Mouse (Mus musculus) hindbrain, embryonic 13.5 days (tissue): Measurements from ENCODE around the gene Zbtb12. TPM values are rescaled to one million over a fixed set of nuclear protein-coding genes. Genes with fewer than 3 reads are reported as not detected.
A peak's percentile ranks its signal among the peaks of the same experiment; 100 is the strongest.
"Not testable (repeated sequence)": the region's sequence is repeated elsewhere in the genome, so short reads cannot be mapped to it uniquely, and the experiment has no call there.

Experiments
- ATAC-seq: fragments of 200-750 bp; cut with Nextera tagmentation; 2 replicates; pipeline ENCODE4 v1.8.0; 2017; ENCODE audit warnings: moderate TSS enrichment; ENCODE audit not compliant: low FRiP score
- H3K27ac ChIP-seq: fragments of 300-500 bp; sonication (generic); 2 replicates; pipeline ENCODE4 v1.5.1; 2015; ENCODE audit warnings: inconsistent platforms, mild to moderate bottlenecking, moderate library complexity
- H3K27me3 ChIP-seq: fragments of 300-500 bp; sonication (generic); 2 replicates; pipeline ENCODE4 v1.6.1; 2015; ENCODE audit warnings: mild to moderate bottlenecking, inconsistent platforms
- H3K36me3 ChIP-seq: fragments of 300-500 bp; sonication (generic); 2 replicates; pipeline ENCODE4 v1.6.1; 2015; ENCODE audit warnings: mild to moderate bottlenecking, inconsistent platforms
- H3K4me1 ChIP-seq: fragments of 300-500 bp; sonication (generic); replicated peaks from 2 replicates; pipeline ENCODE4 v1.6.1; 2015; ENCODE audit warnings: inconsistent platforms
- H3K4me2 ChIP-seq: fragments of 300-500 bp; sonication (generic); 2 replicates; pipeline ENCODE4 v1.6.1; 2015; ENCODE audit warnings: inconsistent platforms, mild to moderate bottlenecking, moderate library complexity
- H3K4me3 ChIP-seq: fragments of 300-500 bp; sonication (generic); 2 replicates; pipeline ENCODE4 v1.5.1; 2015; ENCODE audit warnings: mild to moderate bottlenecking, inconsistent platforms
- H3K9ac ChIP-seq: fragments of 300-500 bp; sonication (generic); 2 replicates; pipeline ENCODE4 v1.6.1; 2015; ENCODE audit warnings: mild to moderate bottlenecking, inconsistent platforms
- H3K9me3 ChIP-seq: fragments of 300-500 bp; sonication (generic); 2 replicates; pipeline ENCODE4 v1.6.1; 2016; ENCODE audit warnings: inconsistent platforms
- WGBS: fragments of 180-500 bp; shearing (Covaris S2); methylation state at CpG from one replicate; pipeline ENCODE4 v1.1.7; 2015; 5-methylcytosine and 5-hydroxymethylcytosine counted together
- polyA plus RNA-seq: library from polyadenylated mRNA; unstranded; fragments of >200 nt; fragmentation: Nextera tagmentation; extraction: Ambion mirVana; gene quantifications from 2 replicates; pipeline ENCODE4 v1.2.1, GENCODE M21; 2015

Zbtb12 gene
- polyA plus RNA-seq, result 13.5 and 13.9 TPM in 2 replicates

DNA sequence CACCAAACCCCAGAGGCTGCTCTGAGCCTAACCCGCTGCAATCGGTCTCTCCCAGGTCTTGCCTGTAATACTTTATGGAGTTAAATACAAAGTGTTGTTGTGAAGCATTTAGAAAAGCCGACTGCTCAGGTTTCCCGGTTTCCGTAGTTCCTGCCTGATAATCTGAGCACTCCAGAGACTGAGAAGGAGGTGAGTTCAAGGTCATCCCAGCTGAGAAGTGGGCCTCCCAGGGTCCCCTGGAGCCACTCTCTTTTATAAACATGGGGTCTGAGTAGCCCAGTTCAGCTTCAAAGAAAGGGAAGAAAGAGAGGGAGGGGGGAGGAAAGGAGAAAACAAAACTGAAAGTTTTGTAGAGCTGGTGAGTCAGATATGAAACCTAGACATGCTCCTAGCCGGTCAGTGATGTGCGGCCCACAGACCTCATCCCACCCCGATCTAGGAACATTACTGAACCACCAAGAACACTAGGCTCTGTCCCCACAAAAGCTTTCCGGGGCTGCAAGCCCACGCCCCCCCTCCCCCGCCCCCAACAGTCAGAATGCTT is at the start of gene Zbtb12:
Gene Zbtb12 (plus strand): TSS at position 148 of the 544 bp plus-strand sequence.
- 66% methylated on average over 11 of the region's 11 CpGs for WGBS
- no peak within 1 kb of the TSS for H3K4me3 ChIP-seq
- H3K27ac ChIP-seq, result no peak within 1 kb of the TSS
- no peak within 1 kb of the TSS for H3K4me2 ChIP-seq
- no peaks in the 10 kb centered on the region for H3K36me3 ChIP-seq
- ATAC-seq, result no peak
- H3K4me1 ChIP-seq, result peaks cover 6% of the 10 kb centered on the region; the same call in 1 of the 2 replicates
- no peak within 1 kb of the TSS for H3K9ac ChIP-seq
- H3K9me3 ChIP-seq, result no peaks in the 10 kb centered on the region
- peaks cover 19% of the 10 kb centered on the region for H3K27me3 ChIP-seq

DNA sequence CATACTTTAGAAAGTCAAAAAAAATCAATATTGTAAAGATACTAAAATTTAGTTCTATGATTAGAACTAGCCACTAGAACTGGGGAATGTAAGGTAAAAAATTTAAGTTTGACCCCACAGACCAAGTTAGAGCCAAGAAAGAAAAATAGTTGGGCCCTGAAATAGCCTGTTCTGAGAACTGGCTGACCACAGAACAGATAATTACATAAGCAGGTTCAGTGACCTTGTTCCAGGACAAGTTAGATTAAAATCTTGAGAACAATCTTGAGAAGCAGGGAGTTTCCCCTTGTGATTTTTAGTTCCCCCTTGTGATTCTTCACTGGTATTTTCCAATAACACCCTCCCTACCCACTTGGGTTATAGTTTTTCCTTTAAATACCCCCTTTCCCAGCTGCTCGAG is 48.5 kb upstream of the Zbtb12 start:
- H3K27me3 ChIP-seq, H3K4me3 ChIP-seq, ATAC-seq, H3K9me3 ChIP-seq, H3K9ac ChIP-seq, H3K27ac ChIP-seq, H3K4me2 ChIP-seq, H3K4me1 ChIP-seq: not testable (repeated sequence)
- peaks cover 74% of the 10 kb centered on the region for H3K36me3 ChIP-seq
- WGBS, result 100% methylated on average over 1 of the region's 1 CpGs

DNA sequence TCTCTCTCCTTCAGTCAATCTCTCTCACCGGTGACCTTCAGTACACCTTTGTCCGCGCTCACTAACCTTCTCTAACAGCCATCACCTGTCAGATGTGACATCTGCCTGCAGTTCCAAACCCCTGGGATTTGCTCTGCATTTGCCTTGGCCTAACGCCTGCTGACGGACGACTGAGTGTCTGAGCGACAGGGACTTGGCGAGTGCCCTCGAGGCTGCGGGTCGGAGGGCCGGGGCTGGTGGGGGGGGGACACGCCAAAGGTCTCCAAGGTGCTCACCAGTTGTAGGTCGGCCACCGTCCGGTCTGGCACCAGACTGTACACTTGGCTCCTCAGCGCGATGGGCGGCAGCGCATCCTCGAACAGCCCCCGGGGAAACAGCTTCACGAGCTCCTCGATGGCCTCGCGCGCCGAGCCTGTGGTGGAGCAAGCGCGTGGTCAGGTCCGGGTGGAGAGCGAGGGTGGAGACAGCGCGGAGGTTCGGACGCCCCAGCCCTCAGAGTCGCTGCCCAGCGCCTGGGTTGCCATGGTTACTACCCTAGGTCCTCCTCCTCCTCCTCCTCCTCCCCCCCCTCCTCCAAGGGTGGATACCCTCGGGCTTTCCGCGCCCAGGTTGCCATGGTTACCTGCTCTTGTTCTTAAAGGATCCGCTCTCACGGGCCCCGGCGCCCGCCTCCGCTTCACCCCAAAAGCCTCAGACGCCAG is 43.0 kb upstream of the Zbtb12 start:
- 3% methylated on average over 48 of the region's 48 CpGs for WGBS
- H3K4me3 ChIP-seq, result peak overlapping the region; percentile 68
- peaks cover 35% of the 10 kb centered on the region for H3K4me1 ChIP-seq
- ATAC-seq, result peak; percentile 86
- no peaks in the 10 kb centered on the region for H3K27me3 ChIP-seq
- peak overlapping the region; percentile 99 for H3K4me2 ChIP-seq
- H3K27ac ChIP-seq, result peak overlapping the region; percentile 87
- H3K9me3 ChIP-seq, result no peaks in the 10 kb centered on the region
- peak overlapping the region; percentile 86 for H3K9ac ChIP-seq
- H3K36me3 ChIP-seq, result peaks cover 52% of the 10 kb centered on the region

DNA sequence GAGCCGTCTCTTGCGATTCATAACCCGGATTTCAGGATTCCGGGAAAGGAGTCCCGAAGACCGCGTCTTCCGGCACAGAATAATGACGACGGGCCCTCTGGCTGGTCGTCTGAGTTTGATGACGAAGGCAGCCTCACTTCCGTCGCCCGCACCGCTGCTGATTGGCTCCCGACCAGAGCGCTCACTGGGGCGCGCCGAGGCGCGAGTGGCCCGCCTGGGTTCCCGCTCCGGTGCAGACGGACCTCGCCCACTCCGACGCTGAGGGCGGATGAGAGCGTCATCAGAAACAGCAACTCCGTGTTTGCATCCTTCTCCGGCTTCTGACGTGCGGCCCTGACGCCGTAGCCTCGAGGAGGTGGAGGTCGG is 42.4 kb upstream of the Zbtb12 start, which contains the start of the genes Stk19 and Dxo:
Gene Stk19 (minus strand): TSS at position 90 of the 366 bp plus-strand sequence.
Gene Dxo (plus strand): TSS at position 164 of the 366 bp plus-strand sequence.
- H3K27me3 ChIP-seq, result no peaks in the 10 kb centered on the region
- peaks cover 35% of the 10 kb centered on the region for H3K4me1 ChIP-seq
- peak within 1 kb of the TSS; percentile 86 for H3K9ac ChIP-seq
- H3K9me3 ChIP-seq, result no peaks in the 10 kb centered on the region
- H3K4me2 ChIP-seq, result peak within 1 kb of the TSS; percentile 99
- WGBS, result under 1% methylated on average over 40 of the region's 40 CpGs
- H3K36me3 ChIP-seq, result peaks cover 54% of the 10 kb centered on the region
- H3K4me3 ChIP-seq, result peak within 1 kb of the TSS; percentile 68
- peak; percentile 90 for ATAC-seq
- peak within 1 kb of the TSS; percentile 87 for H3K27ac ChIP-seq

DNA sequence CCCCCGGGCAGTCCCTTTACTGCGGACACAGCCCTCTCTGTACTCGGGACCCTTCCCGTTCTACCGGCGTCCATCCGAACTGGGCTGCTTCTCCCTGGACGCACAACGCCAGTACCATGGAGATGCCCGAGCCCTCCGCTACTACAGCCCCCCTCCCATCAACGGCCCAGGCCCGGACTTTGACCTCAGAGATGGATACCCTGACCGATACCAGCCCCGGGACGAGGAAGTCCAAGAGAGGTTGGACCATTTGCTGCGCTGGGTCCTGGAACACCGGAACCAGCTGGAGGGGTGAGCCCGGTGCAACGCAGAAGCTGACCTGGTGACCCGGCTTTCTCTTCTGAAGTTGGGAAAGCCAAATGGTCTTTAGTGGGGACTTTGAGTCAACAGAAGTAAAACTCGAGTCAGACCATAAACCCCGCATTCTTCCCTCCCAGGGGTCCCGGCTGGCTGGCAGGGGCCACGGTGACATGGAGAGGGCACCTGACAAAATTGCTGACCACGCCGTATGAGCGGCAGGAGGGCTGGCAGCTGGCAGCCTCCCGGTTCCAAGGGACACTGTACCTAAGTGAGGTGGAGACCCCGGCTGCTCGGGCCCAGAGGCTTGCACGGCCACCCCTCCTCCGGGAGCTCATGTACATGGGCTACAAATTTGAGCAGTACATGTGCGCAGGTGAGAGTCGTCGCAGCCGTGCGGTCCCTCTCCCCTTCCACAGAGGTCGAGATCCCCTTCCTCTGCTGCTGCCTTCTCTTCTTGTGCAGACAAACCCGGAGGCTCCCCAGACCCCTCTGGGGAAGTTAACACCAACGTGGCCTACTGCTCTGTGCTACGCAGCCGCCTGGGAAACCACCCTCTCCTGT is 41.6 kb upstream of the Zbtb12 start:
- Histone ChIP-seq H3K9ac (peak overlapping the region; percentile 86), H3K27ac (peak overlapping the region; percentile 87), H3K4me3 (peak overlapping the region; percentile 68), H3K27me3 (no peaks in the 10 kb centered on the region), H3K4me2 (peak overlapping the region; percentile 93), H3K4me1 (peaks cover 35% of the 10 kb centered on the region), H3K36me3 (peaks cover 55% of the 10 kb centered on the region), H3K9me3 (no peaks in the 10 kb centered on the region)
- WGBS, result 42% methylated on average over 43 of the region's 43 CpGs
- peak; percentile 37 for ATAC-seq

DNA sequence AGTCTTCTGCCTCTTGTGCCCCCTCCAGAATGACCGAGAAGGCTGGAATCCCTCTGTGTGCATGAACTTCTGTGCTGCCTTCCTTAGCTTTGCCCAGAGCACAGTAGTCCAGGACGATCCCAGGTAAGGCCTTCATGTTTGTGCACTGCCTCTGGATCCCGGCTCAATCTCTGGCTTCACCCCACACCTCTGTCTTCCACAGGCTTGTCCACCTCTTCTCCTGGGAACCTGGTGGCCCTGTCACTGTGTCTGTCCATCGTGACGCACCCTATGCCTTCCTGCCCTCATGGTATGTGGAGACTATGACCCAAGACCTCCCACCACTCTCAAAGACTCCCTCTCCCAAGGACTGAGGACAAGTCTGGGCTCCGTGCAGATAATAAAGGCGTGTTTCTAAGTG is 40.5 kb upstream of the Zbtb12 start:
- no peak for ATAC-seq
- Histone ChIP-seq H3K4me1 (peaks cover 35% of the 10 kb centered on the region), H3K9me3 (no peaks in the 10 kb centered on the region), H3K27ac (no peak overlapping the region), H3K27me3 (no peaks in the 10 kb centered on the region), H3K9ac (peak overlapping the region; percentile 4; the same call in 1 of the 2 replicates), H3K4me3 (no peak overlapping the region), H3K4me2 (no peak overlapping the region), H3K36me3 (peaks cover 56% of the 10 kb centered on the region)
- 94% methylated on average over 7 of the region's 7 CpGs for WGBS

DNA sequence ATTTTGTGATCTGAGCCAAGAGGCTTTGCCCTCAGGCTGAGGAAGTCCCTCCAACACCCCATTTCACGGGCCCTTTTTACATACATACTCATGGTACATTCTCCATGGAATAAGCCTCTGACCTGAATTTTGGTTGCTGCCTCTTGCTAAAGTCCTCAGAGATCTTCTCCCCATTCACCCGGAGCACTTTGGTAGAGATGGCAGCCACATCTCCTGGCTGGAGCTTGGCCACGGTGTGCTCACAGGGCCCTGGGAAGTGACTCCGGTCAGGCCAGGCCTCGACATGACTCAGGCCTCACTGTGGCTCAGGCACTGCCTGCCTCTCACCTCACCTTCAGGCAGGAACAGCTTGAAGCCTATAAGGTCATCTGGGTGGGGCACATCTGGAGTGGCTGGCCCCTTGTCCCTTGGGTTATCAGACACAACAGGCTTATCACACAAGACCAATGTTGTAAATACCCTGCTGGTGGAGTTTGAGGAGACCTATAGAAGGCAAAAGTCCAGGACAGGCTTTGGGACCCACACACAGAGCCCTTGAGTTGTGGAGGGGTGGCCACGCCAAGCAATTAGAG is 38.5 kb upstream of the Zbtb12 start:
- Histone ChIP-seq H3K27me3 (no peaks in the 10 kb centered on the region), H3K9me3 (no peaks in the 10 kb centered on the region), H3K4me1 (peaks cover 25% of the 10 kb centered on the region), H3K9ac (no peak overlapping the region), H3K36me3 (peaks cover 74% of the 10 kb centered on the region), H3K27ac (no peak overlapping the region), H3K4me3 (no peak overlapping the region), H3K4me2 (no peak overlapping the region)
- ATAC-seq, result no peak
- WGBS, result 88% methylated on average over 6 of the region's 6 CpGs

DNA sequence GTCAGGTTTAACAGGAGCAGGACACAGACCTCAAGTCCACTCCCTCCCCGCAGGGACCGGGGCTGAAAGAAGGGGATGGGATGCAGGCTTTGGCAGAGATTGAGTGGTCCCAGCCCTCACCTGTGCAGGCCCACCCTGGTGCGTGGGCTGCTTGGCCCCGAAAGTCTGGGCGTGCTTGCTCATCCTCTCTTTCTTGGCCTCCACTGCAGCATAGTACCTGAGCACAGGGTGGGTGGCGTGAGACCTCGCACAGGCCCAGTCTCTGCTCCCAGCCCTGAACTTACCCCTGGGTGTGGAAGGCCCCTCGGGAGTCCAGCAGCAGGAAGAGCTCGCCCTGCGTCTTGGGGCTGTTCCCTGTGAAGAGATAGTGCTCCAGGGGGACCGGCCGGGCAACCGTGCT is 34.4 kb upstream of the Zbtb12 start:
- Histone ChIP-seq H3K9me3 (no peaks in the 10 kb centered on the region), H3K27ac (no peak overlapping the region), H3K4me1 (peaks cover 12% of the 10 kb centered on the region), H3K36me3 (peaks cover 84% of the 10 kb centered on the region), H3K9ac (no peak overlapping the region), H3K4me2 (no peak overlapping the region), H3K4me3 (no peak overlapping the region), H3K27me3 (no peaks in the 10 kb centered on the region)
- ATAC-seq, result no peak
- WGBS, result 94% methylated on average over 13 of the region's 13 CpGs

DNA sequence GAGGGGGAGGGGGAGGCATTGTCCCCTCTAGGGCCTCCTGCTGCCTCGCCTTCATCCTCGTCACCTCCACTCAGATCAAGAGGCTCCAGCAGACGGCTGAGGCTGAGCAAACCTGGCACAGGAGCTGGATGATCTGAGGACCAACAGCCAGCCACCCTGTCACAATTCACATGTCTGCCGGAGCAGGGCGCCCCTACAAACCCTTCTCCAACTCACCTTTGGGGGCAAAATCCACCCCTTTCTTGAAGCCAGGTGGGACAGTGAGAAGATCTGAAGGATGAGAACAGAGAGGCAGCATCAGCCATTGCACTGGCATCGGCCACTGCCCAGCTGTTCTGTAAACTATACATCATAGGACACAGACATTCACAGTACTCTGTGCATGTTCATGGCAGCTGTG is 32.1 kb upstream of the Zbtb12 start:
- Histone ChIP-seq H3K4me2 (no peak overlapping the region), H3K4me3 (no peak overlapping the region), H3K27me3 (no peaks in the 10 kb centered on the region), H3K9ac (no peak overlapping the region), H3K36me3 (peaks cover 61% of the 10 kb centered on the region), H3K9me3 (no peaks in the 10 kb centered on the region), H3K27ac (no peak overlapping the region), H3K4me1 (peaks cover 28% of the 10 kb centered on the region)
- 92% methylated on average over 6 of the region's 6 CpGs for WGBS
- no peak for ATAC-seq

DNA sequence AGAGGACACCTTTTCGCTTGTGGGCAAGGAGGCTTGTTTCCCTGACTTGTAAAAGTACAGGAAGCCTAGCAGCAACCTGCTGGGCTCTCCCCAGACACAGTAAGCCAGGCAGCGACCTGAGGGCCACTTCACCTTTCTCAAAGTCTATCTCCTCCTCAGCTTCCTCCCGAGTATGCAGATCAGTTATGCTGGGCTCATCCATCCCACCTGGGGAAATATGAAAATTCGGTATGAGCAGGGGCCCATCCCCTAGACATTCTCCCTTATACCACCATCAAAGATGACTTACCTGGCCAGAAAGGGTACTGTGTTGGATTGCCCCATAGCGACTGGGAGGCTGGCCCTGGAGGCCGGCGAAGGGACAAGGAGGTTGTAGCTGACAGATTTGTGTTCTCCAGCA is 31.7 kb upstream of the Zbtb12 start:
- Histone ChIP-seq H3K4me1 (peaks cover 31% of the 10 kb centered on the region), H3K27me3 (no peaks in the 10 kb centered on the region), H3K27ac (no peak overlapping the region), H3K9ac (no peak overlapping the region), H3K9me3 (no peaks in the 10 kb centered on the region), H3K4me3 (no peak overlapping the region), H3K36me3 (peaks cover 61% of the 10 kb centered on the region), H3K4me2 (no peak overlapping the region)
- no peak for ATAC-seq
- 94% methylated on average over 7 of the region's 7 CpGs for WGBS

DNA sequence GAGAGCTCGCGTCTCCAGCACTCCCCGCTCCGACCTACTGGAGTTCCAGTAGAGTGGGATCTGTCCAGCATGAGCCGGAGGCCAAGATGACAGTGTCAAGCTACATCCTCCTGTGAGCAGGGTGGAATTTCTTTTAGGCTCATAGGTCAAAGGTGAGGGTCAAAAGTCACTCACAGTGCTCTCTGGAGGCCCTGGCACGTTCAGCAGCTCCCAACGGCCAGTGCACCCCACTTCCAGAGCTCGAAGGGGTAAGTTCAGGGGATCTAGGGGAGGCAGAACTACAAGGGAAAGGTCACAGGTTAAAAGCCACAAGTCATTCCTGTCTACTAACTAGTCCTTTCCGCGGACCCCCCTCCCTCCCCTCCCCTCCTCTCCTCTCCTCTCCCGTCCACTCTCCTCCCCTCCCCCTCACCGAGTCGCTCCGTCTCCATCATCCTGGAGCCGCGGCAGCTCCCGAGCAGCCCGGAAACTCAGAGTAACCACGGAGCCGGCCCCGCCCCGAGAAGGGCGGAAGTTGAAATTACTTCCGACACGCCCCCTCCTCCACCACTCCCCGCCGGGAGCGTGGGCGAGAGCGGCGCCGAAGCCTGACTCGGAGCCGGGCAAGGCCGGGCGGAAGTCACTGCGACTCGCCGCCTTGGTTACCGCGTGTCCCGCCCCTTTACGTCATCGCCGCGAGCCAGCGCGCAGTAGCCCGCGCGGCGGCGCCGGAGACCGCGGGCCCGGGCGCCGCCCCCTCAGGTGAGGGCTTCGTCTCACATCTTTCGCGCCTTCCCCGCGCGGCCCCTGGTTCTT is 29.4 kb upstream of the Zbtb12 start, which contains the start of the genes Skiv2l and Nelfe:
Gene Skiv2l (minus strand): TSS at position 489 of the 795 bp plus-strand sequence.
Gene Nelfe (plus strand): TSS at position 670 of the 795 bp plus-strand sequence.
- Histone ChIP-seq H3K36me3 (peaks cover 61% of the 10 kb centered on the region), H3K4me2 (peak within 1 kb of the TSS; percentile 91), H3K9ac (peak within 1 kb of the TSS; percentile 90), H3K4me1 (peaks cover 31% of the 10 kb centered on the region), H3K27ac (peak within 1 kb of the TSS; percentile 77), H3K9me3 (no peaks in the 10 kb centered on the region), H3K27me3 (no peaks in the 10 kb centered on the region), H3K4me3 (peak within 1 kb of the TSS; percentile 80)
- ATAC-seq, result peak; percentile 97
- under 1% methylated on average over 54 of the region's 65 CpGs for WGBS
